Mouse (Mus musculus) megakaryocyte, embryonic 14.5 days (primary cell): Measurements from ENCODE around the gene Ttpal.

ENCODE experiments used
- FLI1 ChIP-seq: IDR thresholded peaks from 2 replicates; pipeline ENCODE4 v1.6.1; 2012; ENCODE audit warnings: low read length, inconsistent platforms, mixed read lengths
- GATA1 ChIP-seq: IDR thresholded peaks from 3 replicates; pipeline ENCODE4 v1.6.1; 2012; ENCODE audit warnings: mixed read lengths, low read length, inconsistent platforms, borderline replicate concordance

GRCm38 (mm10) chr2:163637655-163638266 lies 35.6 kb downstream of the Ttpal start:
- no peak for TF ChIP-seq GATA1
- TF ChIP-seq FLI1 = no peak
